Mouse (Mus musculus) bone marrow macrophage, adult 2 months (primary cell): Measurements from ENCODE around the gene Olfr789.

Experiments used
- CTCF ChIP-seq: IDR thresholded peaks from 2 replicates; pipeline ENCODE4 v1.5.1; 2012; ENCODE audit warnings: low read depth, mild to moderate bottlenecking, low read length, moderate library complexity
- POLR2A ChIP-seq: IDR thresholded peaks from 2 replicates; pipeline ENCODE4 v1.6.1; 2012; ENCODE audit warnings: mild to moderate bottlenecking, low read depth, low read length, borderline replicate concordance

DNA sequence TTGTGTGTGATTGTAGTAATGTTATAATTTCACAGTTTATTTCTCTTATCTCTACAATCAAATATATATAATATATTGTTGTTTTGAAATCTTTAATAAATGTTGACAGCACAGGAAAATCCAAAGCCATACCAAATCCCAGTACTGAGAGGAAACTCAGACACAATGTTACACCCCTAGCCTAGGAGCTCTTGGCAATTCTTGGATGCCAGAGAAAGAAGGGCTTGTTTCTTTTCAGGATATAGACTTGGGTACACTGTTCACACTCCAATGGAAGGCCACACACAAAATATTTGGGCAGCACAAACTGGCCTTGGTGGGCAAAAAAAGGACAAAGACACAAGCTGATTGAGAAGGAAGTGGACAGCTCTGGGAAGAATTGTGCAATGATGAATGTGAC, 10.8 kb upstream of the Olfr789 start:
- TF ChIP-seq POLR2A: no peak
- no peak for TF ChIP-seq CTCF
